Mouse (Mus musculus) left cerebral cortex, adult 2 months (tissue): ENCODE measurements around the gene Oas1g. TPM values are rescaled to one million over a fixed set of nuclear protein-coding genes. Genes with fewer than 3 reads are reported as not detected.
"Not testable (repeated sequence)": the region's sequence is repeated elsewhere in the genome, so short reads cannot be mapped to it uniquely, and the experiment has no call there.

Source experiments
- DNase-seq, 2 experiments: peaks; one replicate each; pipeline ENCODE4 v3.0.0; 2021 to 2022; ENCODE audit warnings: low spot score in 2 of 2, mixed read lengths in 1 of 2; ENCODE audit errors: extremely low spot score in 1 of 2
- H3K27ac ChIP-seq: fragments of 200-600 bp; 2 replicates; pipeline ENCODE4 v1.8.1; 2022
- H3K4me3 ChIP-seq: fragments of 200-600 bp; 2 replicates; pipeline ENCODE4 v1.8.1; 2022
- CTCF ChIP-seq: fragments of 200-600 bp; IDR thresholded peaks from 2 replicates; pipeline ENCODE4 v1.8.1; 2022; ENCODE audit warnings: antibody characterized with exemption, mild to moderate bottlenecking, moderate library complexity
- intact Hi-C: fragments of 180-260 bp; cut with DNase I; formaldehyde crosslinking; loops from one replicate; pipeline ENCODE4 v1.15.1; 2025
- total RNA-seq, 2 experiments: library from RNA; stranded (reverse); gene quantifications; 2 replicates each; pipeline ENCODE4 v1.2.3; 2021

Gene Oas1g
- total RNA-seq, 2 experiments from 2014 or later = not detected

DNA sequence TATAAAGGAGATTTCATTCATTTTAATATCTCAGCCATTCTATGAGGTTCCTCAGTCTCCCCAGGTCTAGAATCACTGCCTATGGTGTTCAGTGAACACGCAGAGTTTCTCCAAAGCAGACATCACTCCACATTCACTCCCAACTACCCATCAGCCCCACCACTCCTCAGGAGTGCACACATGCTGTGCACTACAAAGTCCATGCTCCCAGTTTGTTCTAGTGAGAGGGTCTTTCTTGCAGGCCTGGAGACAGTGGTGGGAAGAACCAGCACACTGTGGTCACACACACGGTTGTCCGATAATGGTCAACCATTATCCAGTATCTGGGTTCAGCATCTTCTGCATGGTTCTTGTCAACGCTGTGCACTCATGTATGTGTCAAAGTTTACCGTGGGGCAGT lies 14.6 kb upstream of the Oas1g start:
- intact Hi-C loops = no loop called here
- DNase-seq = no peak
- no peak for TF ChIP-seq CTCF
- Histone ChIP-seq H3K27ac (no peak overlapping the region), H3K4me3 (no peak overlapping the region)

DNA sequence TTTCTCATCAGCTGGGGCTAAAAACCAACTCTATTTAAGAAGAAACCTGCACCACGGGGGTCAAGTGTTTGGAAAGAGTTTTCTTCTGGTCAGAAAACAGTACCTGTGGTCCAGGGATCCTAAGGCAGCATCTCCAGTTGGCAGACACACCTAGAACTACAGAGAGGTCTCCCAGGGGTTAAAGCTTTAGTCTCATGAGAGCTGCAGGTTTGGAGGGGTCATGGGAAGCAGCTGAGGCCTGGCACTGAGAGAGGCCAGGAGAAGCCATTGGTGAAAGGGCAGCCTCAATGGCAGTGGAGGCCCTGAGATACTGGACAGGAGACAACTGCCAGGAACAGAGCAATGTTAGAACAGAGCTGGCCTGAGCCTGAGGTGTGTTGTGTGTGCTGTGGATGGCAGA lies 13.3 kb upstream of the Oas1g start:
- TF ChIP-seq CTCF = no peak
- H3K4me3 ChIP-seq = no peak overlapping the region
- intact Hi-C loops = no loop called here
- no peak overlapping the region for H3K27ac ChIP-seq
- DNase-seq = no peak

DNA sequence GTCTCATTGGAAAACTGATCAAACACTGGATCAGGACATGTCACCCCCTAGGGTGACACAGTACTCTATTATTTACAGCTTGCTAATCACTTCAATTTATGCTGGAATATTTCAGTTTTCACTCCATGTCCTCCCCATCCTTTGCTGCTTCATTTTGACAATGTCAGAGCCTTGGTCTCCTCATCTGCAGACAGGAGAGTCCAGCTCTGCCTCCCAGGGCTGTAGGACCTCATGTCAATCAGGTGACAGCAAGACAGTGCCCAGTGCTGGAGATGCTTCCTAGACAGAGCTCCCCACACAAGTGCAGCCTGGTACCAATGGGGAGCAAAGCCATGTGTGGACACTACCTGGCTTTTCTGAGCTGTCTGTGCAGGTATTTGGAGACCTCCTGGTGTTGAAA lies 11.3 kb upstream of the Oas1g start:
- intact Hi-C loops = loop anchor here (2.0 kb wide), 1 partner anchor 20 kb away; no protein-coding TSS in a partner anchor
- H3K27ac ChIP-seq = no peak overlapping the region

DNA sequence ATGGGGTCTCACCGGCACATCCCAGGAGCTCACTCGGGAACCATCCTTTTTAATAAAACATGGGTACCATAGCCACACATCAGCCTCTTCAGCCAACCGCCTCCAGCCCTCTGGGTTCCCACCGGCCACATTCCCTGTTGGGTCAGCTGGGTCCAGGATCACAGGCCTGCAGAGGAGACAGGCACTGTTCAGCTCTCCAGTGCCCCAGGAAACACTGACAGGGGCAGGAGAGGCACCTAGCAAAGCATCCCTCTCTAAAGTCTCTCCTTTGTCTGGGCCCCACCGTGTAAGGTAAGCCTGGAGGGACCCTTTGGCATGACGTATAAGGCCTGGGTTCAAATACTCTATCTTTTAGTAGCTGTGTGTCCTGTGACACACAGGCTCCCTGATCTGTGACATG lies 10.9 kb upstream of the Oas1g start:
- DNase-seq = no peak
- H3K4me3 ChIP-seq = no peak overlapping the region
- TF ChIP-seq CTCF = no peak
- intact Hi-C loops = loop anchor here (2.0 kb wide), 1 partner anchor 20 kb away; no protein-coding TSS in a partner anchor
- H3K27ac ChIP-seq = no peak overlapping the region

More for the DNA sequence above, 11.3 kb upstream of the Oas1g start:
- no peak overlapping the region for H3K4me3 ChIP-seq
- no peak for TF ChIP-seq CTCF
- DNase-seq = no peak

DNA sequence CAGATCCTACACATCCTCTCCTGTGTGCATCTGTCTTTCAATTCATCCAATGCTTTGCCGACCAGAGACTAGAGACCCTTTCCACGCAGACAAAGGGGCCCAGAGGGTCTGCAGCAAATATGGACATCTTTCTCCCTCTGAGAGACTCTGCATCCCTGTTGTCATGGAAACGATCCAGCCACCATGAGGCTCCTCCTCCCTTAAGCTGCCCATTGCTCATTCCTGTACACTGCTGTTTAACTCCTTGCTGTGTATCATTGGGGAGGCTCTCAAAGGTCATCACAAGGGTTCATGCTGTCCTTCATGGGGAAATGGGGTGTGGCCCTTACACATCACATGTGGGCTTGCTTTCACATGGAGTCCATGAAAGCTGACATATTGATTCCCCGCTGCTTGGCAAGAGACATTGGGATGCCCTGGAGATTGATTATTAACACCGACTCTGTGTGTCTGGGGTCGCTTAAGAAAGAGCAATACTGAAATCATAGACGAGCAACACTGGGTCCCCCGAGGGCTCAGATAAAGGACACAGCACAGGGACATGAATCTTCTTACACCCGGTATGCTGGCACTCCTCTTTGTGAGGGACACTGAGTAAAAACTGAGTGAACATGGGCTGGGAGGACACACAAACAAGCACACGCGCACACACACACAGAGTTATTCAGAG lies 8.0 kb upstream of the Oas1g start:
- intact Hi-C loops = no loop called here
- DNase-seq = no peak
- no peak for TF ChIP-seq CTCF
- no peak overlapping the region for H3K27ac ChIP-seq
- no peak overlapping the region for H3K4me3 ChIP-seq

DNA sequence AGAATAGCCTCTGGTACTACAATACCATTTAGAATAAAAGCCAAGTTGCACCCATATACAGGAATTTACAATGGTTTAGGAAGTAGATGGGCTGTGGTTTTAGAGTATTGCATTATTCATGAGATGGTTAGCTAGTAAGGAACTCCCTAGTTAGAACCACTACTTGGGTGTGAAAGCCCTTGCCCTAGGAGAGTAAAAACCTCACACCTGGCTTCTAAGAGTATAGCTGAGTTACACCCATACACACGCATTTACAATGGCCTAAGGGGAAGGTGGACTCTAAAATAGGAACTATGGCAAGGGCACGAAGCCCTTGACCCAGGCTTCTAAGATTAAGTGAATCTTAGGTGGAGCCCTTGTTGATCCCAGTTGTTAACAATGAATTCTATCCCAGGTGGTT lies 7.3 kb upstream of the Oas1g start:
- H3K4me3 ChIP-seq, H3K27ac ChIP-seq, DNase-seq, intact Hi-C loops: not testable (repeated sequence)

DNA sequence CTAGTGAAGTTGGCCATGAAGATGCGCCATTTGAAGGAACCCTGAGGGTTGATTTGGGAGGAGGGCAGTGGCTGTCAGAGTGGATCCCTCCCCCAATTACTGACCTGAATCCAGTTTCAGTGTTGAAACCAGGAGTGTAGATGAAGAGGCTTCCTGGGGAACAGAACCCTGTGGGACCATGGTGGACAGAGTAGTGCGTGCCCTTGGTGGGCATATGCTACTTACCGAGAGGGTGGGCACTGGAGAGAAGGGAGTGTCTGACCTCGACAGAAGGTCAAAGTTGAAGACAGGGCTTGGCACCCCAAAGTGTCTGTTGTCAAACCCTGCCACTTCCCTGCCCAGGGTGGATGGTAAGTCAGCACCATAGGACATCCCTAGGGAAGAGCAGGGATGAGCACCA lies 6.5 kb upstream of the Oas1g start:
- H3K4me3 ChIP-seq, DNase-seq, H3K27ac ChIP-seq, intact Hi-C loops: not testable (repeated sequence)

DNA sequence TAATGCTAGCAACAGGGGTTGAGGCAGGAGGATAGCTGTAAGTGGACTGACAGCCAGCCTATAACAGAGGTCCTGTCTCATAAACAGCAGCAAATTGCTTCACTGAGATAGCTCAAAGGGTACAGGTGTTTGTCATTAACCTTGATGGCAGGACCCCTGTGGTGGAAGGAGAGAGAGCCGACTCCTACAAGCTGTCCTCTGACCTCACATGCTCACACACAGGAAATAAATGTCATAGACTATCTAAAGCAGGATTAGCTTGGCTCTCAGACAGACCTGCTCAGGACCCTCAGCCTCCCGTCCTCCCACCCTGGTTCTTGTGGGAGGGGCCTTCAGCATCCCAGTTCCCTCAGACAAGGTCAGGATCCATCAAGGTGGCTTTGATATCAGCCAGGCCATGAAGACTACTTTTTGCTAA lies 4.8 kb upstream of the Oas1g start:
- no peak for TF ChIP-seq CTCF
- Histone ChIP-seq H3K27ac (no peak overlapping the region), H3K4me3 (no peak overlapping the region)
- no peak for DNase-seq
- intact Hi-C loops = no loop called here

DNA sequence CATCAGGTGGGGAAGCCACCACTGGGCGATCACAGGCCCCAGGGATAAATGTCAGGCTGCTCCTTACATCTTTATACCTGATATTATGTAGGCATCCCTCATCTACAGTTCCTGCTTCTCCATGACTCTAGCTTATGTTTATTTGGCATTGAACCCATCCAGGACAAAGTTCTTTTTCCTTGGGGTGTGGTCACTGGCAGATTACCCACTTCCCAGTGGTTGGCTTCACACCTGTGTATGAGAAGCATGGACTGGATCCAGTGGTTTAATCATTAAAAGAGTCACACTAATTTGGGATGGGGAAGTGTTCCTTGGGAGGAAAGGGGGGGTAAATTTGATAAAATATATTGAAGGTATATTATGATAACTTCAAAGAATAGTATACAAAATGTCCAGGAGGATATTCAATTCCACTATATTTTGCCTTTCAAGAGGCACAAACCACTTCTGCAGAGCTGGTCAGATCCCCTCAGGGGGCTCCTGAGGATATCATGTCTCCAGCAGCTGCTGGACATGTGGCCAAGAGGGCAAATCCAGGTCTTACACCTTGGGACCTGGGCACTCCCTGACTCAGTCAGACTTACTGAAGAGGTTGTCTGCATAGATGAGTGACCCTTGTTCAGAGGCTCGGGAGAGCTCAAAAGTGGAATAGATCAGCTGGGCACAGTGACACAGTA lies 4.3 kb upstream of the Oas1g start:
- intact Hi-C loops = loop anchor here (2.0 kb wide), 1 partner anchor 15 kb away; the partner anchor contains the start of gene Oas1a
- not testable (repeated sequence) for DNase-seq, H3K4me3 ChIP-seq, H3K27ac ChIP-seq

DNA sequence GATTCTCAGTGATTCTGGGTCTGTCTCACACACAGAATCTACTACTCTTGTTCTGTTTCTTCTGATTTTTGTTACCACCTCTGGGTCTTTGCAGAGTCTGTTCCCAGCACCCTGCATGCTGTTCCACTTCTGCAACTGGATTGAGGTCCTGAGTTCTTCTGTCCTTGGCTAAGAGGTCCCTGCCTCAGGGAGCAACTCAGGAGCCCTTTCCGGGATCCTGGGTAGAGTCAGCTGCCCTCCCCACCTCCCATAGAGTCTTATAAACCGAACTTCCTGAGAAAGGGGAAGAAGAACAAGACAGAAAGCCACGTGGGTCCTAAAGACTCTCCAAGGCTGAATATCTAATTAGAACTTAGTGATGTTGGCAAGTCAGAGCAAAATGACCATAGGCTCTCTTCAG lies 3.6 kb upstream of the Oas1g start:
- no peak overlapping the region for H3K4me3 ChIP-seq
- no peak overlapping the region for H3K27ac ChIP-seq
- intact Hi-C loops = loop anchor here (2.0 kb wide), 1 partner anchor 16 kb away; the partner anchor contains the start of gene Oas1a
- no peak for DNase-seq
- no peak for TF ChIP-seq CTCF

DNA sequence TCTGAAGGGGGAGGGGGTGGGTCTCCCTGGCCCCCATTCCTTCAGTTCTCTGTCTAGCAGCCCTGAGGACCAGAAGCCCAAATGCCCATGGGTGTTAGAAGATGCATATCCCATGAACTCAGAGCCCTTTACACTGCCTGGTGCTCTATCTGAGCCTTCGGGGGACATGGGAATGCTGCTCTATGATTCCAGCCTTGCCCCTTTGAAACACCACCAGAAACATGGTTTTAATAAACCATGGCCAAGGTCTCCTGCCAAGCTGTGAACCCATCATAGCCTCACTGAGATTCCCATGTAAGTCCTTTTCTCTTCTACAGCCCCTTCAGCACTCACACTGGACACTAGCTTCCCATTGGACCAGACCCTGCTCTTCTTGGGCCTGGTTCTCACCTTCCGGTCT lies 2.6 kb upstream of the Oas1g start:
- intact Hi-C loops = loop anchor here (2.0 kb wide), 1 partner anchor 17 kb away; the partner anchor contains the start of gene Oas1a
- H3K27ac ChIP-seq = no peak overlapping the region
- DNase-seq = no peak
- no peak overlapping the region for H3K4me3 ChIP-seq
- TF ChIP-seq CTCF = no peak

DNA sequence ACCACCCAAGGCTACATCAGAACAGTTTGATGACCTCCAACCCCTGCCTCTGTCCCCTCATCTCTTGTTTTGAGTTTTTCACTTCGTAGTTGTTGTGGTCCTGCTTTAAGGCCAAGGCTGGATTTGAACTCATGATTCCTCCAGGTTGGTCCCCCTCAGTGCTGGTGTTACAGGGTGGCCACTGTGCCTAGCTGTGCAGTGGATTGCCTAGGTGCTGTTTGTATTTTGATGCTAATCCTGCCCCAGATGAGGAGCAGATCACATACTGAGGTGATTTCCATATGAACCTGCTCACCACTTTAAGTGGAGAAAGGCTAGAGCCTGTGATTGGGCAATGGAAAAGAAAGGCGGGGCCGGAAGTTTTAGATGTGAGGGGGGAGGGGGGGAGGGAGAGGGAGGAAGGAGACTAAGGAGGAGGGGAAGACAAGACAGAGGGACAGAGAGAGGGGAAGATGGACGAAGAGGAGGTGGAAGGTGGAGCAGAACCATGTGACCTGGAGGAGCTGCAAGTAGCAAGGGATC lies 942 bp upstream of the Oas1g start:
- DNase-seq, H3K4me3 ChIP-seq, intact Hi-C loops, H3K27ac ChIP-seq: not testable (repeated sequence)
